Mouse (Mus musculus) heart, postnatal 25 days (tissue): ENCODE results near the gene Gm8720. TPM values are rescaled to one million over a fixed set of nuclear protein-coding genes. Genes with fewer than 3 reads are reported as not detected.
"Not testable (repeated sequence)": the region's sequence is repeated elsewhere in the genome, so short reads cannot be mapped to it uniquely, and the experiment has no call there.

Source experiments
- DNase-seq: peaks from one replicate; pipeline ENCODE4 v3.0.0; 2022; ENCODE audit warnings: low spot score
- intact Hi-C: fragments of 180-260 bp; cut with DNase I; formaldehyde crosslinking; loops from one replicate; pipeline ENCODE4 v1.15.1; 2025
- total RNA-seq, 2 experiments: library from RNA; stranded (reverse); gene quantifications; 2 replicates each; pipeline ENCODE4 v1.2.3; 2021

Gm8720 gene
- total RNA-seq, result not detected

GRCm38 (mm10) chr7:23067356-23067755 is at the start of gene Gm8720:
Gene Gm8720 (minus strand): TSS chr7:23067456.
- DNase-seq, intact Hi-C loops: not testable (repeated sequence)

- DNase-seq, result not testable (repeated sequence)
Observed at GRCm38 (mm10) chr7:23055240-23055639, 12.0 kb downstream of the Gm8720 start, which contains the start of gene Vmn1r163. Gene Vmn1r163 (plus strand): TSS chr7:23055540.

GRCm38 (mm10) chr7:23019823-23020222 is 47.4 kb downstream of the Gm8720 start, which contains the start of gene Gm4216:
Gene Gm4216 (minus strand): TSS chr7:23019923.
- intact Hi-C loops, DNase-seq: not testable (repeated sequence)

More at GRCm38 (mm10) chr7:23055240-23055639, 12.0 kb downstream of the Gm8720 start, which contains the start of gene Vmn1r163:
- intact Hi-C loops, result not testable (repeated sequence)

Other genes starting within 250 kb of the Gm8720 start
- gene Vmn1r159, start 223.9 kb downstream of the Gm8720 start, total RNA-seq, result not detected
- not detected for gene Vmn1r160, start 196.2 kb downstream of the Gm8720 start, total RNA-seq
- gene Gm4214, start 82.8 kb downstream of the Gm8720 start, total RNA-seq, result not detected
- gene Gm4216, start 47.5 kb downstream of the Gm8720 start, total RNA-seq, result not detected
- not detected for gene Vmn1r163, start 11.9 kb downstream of the Gm8720 start, total RNA-seq
- gene Gm10662, start 77.0 kb upstream of the Gm8720 start, total RNA-seq, result not detected
- gene Vmn1r165, start 149.9 kb upstream of the Gm8720 start, total RNA-seq, result not detected
- gene Vmn1r166, start 184.2 kb upstream of the Gm8720 start, total RNA-seq, result not detected
- not detected for gene Gm6902, start 211.4 kb upstream of the Gm8720 start, total RNA-seq
- not detected for gene Nlrp4e, start 233.7 kb upstream of the Gm8720 start, total RNA-seq